Mouse (Mus musculus) left cerebral cortex, adult 2 months (tissue): ENCODE results near the gene Mcmbp. TPM values are rescaled to one million over a fixed set of nuclear protein-coding genes. Genes with fewer than 3 reads are reported as not detected.

Experiments
- DNase-seq, 2 experiments: peaks; one replicate each; pipeline ENCODE4 v3.0.0; 2021 to 2022; ENCODE audit warnings: low spot score in 2 of 2, mixed read lengths in 1 of 2; ENCODE audit errors: extremely low spot score in 1 of 2
- H3K27ac ChIP-seq: fragments of 200-600 bp; 2 replicates; pipeline ENCODE4 v1.8.1; 2022
- H3K4me3 ChIP-seq: fragments of 200-600 bp; 2 replicates; pipeline ENCODE4 v1.8.1; 2022
- CTCF ChIP-seq: fragments of 200-600 bp; IDR thresholded peaks from 2 replicates; pipeline ENCODE4 v1.8.1; 2022; ENCODE audit warnings: antibody characterized with exemption, mild to moderate bottlenecking, moderate library complexity
- intact Hi-C: fragments of 180-260 bp; cut with DNase I; formaldehyde crosslinking; loops from one replicate; pipeline ENCODE4 v1.15.1; 2025
- long read RNA-seq, 2 experiments: library from polyadenylated mRNA; stranded (forward); transcript quantifications; one replicate each; pipeline ENCODE4 v2.0.0; 2021; ENCODE audit warnings: borderline mapping rate in 2 of 2
- total RNA-seq, 2 experiments: library from RNA; stranded (reverse); gene quantifications; 2 replicates each; pipeline ENCODE4 v1.2.3; 2021

Mcmbp gene
- total RNA-seq = 10 to 100 TPM; 24.3 to 25.2 TPM
- long read RNA-seq, experiment 1, full-length matches to known transcripts = 25 of 27 reads
- long read RNA-seq, experiment 1, partial matches to known transcripts = 0 of 27 reads
- long read RNA-seq, experiment 1, other reads (novel, unspliced or antisense) = 2 of 27 reads
- long read RNA-seq, experiment 2, full-length matches to known transcripts = 11 of 19 reads
- long read RNA-seq, experiment 2, partial matches to known transcripts = 2 of 19 reads
- long read RNA-seq, experiment 2, other reads (novel, unspliced or antisense) = 6 of 19 reads

DNA sequence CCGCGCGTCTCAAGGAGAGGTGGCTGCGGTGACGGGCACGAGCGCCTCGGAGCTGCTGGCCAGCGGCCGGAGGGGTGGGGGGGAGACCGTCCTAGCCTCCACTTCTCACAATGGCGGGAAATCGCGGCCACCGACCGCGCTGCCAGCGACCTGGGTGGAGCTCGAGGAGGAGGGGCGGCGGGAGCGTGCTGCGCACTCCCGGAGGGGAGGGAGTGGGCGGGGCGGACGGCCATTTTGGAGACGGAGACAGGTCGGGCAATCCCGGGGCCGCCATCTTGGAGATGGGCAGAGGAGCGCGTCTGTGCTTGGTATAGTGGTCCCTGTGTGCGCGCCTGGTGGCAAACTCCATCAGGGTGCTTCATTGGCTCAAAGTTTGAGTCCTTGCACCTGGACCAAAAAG is at the start of gene Mcmbp:
Gene Mcmbp, minus strand, starts transcription at position 162 of the 400 bp plus-strand sequence.
- intact Hi-C loops = no loop called here
- no peak; the same call in 1 of the 2 replicates for TF ChIP-seq CTCF
- peak; percentile 96 to 97 for DNase-seq
- Histone ChIP-seq H3K27ac (peak within 1 kb of the TSS; percentile 88), H3K4me3 (peak within 1 kb of the TSS; percentile 96)

GRCm38 (mm10) chr7:128790045-128790444 is 49.8 kb upstream of the Mcmbp start:
- Histone ChIP-seq H3K4me3 (no peak overlapping the region), H3K27ac (no peak overlapping the region)
- intact Hi-C loops = no loop called here
- no peak for TF ChIP-seq CTCF
- DNase-seq = no peak

DNA sequence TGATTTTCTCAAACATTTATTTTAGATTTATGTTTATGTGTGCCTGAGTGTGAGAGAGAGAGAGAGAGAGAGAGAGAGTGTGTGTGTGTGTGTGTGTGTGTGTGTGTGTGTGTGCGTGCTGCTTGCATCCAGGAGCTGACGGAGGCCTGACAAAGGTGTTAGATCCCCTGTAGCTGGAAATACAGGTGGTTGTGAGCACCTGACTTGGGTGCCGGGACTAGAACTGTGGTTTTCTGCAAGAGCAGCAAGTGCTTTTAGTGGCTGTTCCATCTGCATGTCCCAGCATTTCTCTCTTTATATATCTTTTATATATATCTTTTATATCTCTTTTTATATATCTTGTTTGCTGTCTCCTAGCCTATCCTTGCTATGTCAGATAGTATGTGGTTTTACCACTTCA is 41.6 kb upstream of the Mcmbp start:
- intact Hi-C loops = no loop called here
- no peak for TF ChIP-seq CTCF

GRCm38 (mm10) chr7:128779305-128779704 is 39.0 kb upstream of the Mcmbp start:
- no peak overlapping the region for H3K4me3 ChIP-seq
- TF ChIP-seq CTCF = peak; percentile 79
- intact Hi-C loops = loop anchor here (5.0 to 10.0 kb wide), 2 partner anchors 728 to 825 kb away; no protein-coding TSS in a partner anchor
- peak; percentile 46 to 64 for DNase-seq
- H3K27ac ChIP-seq = no peak overlapping the region

More for the DNA sequence above, 41.6 kb upstream of the Mcmbp start:
- no peak for DNase-seq
- Histone ChIP-seq H3K4me3 (no peak overlapping the region), H3K27ac (no peak overlapping the region)

- no peak for TF ChIP-seq CTCF
- Histone ChIP-seq H3K4me3 (no peak overlapping the region), H3K27ac (no peak overlapping the region)
- no peak for DNase-seq
- intact Hi-C loops = loop anchor here (5.0 to 10.0 kb wide), 2 partner anchors 730 to 828 kb away; no protein-coding TSS in a partner anchor
These were observed 36.9 kb upstream of the Mcmbp start for GRCm38 (mm10) chr7:128777201-128777600.

DNA sequence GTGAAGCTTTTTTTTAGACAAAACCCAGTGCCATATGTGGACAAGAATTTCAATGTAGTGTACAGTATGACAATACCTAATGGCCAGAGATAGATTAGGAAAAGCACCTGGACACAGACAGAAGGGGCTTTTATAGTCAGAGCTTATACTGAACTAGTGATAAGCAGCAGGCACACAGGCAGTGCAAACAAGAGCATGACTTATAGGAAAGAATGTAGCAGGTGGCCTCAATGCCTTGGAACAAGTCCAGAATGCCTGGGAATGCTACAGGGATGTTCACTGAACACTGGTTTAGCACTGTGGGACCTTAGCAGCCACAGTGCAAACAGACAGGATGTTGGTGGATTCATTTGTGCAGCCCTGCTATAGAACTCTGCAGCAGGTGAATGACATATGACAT is 26.4 kb upstream of the Mcmbp start:
- DNase-seq = no peak
- Histone ChIP-seq H3K4me3 (no peak overlapping the region), H3K27ac (no peak overlapping the region)
- intact Hi-C loops = loop anchor here (10.0 kb wide), 1 partner anchor 1728 kb away; no protein-coding TSS in a partner anchor
- TF ChIP-seq CTCF = no peak

DNA sequence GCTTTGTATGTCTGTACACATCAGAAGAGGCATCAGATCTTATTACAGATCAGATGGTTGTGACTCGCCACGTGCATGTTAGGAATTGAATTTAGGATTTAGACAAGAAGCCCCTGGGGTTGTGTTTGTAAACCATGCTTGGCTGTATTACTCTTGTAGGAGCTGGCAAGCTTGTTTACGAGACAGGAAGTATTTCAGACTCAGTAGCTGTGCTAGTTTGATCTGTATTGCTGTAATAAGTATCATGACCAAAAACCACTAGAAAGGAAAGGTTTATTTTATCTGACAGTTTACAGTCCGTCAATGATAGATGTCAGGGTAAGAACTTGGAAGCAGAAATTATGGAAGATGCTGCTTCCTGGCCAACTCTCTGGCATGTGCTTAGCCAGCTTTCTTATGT is 18.7 kb upstream of the Mcmbp start:
- no peak for TF ChIP-seq CTCF
- Histone ChIP-seq H3K27ac (no peak overlapping the region), H3K4me3 (no peak overlapping the region)
- no peak for DNase-seq
- intact Hi-C loops = no loop called here

- H3K4me3 ChIP-seq = no peak overlapping the region
- no peak for DNase-seq
These were observed 15.1 kb upstream of the Mcmbp start for GRCm38 (mm10) chr7:128755396-128755795.

GRCm38 (mm10) chr7:128752012-128752411 is 11.7 kb upstream of the Mcmbp start:
- TF ChIP-seq CTCF = no peak
- Histone ChIP-seq H3K4me3 (no peak overlapping the region), H3K27ac (no peak overlapping the region)
- intact Hi-C loops = no loop called here
- DNase-seq = no peak

More at GRCm38 (mm10) chr7:128755396-128755795, 15.1 kb upstream of the Mcmbp start:
- H3K27ac ChIP-seq = no peak overlapping the region
- intact Hi-C loops = no loop called here
- TF ChIP-seq CTCF = no peak

- Histone ChIP-seq H3K27ac (no peak overlapping the region), H3K4me3 (no peak overlapping the region)
- no peak for DNase-seq
- intact Hi-C loops = no loop called here
- no peak for TF ChIP-seq CTCF
These were observed 10.0 kb upstream of the Mcmbp start for GRCm38 (mm10) chr7:128750296-128750695.

GRCm38 (mm10) chr7:128748758-128749157 is 8.5 kb upstream of the Mcmbp start:
- DNase-seq = no peak
- intact Hi-C loops = no loop called here
- H3K27ac ChIP-seq = no peak overlapping the region
- TF ChIP-seq CTCF = no peak
- H3K4me3 ChIP-seq = no peak overlapping the region

DNA sequence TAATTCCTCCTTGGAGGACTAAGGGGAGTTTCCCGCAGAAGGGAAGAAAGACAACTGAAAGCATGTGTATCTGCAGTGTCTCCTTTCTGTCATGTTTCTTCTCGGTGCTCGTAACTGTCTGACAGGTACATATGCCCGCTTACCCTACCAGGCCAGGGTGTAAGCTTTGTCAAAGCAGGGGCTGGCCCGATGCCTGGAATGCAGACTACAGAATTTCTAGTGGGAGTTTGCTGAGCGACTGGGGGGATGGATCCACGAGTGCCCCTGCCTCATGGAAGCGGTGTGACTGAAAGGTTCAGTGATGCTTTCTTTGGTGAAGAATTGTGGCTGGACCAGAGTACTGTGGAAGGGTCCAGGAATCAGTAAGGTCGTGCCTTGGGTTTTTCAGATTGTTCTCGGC is 5.9 kb upstream of the Mcmbp start:
- H3K4me3 ChIP-seq = no peak overlapping the region; the same call in 1 of the 2 replicates
- H3K27ac ChIP-seq = no peak overlapping the region
- intact Hi-C loops = no loop called here
- DNase-seq = no peak
- TF ChIP-seq CTCF = no peak
